27 mouse cellular contexts compared by ENCODE assay signal in genomic region chr6:95360084-95360483, GRCm38 (mm10). TPM values are rescaled to one million over a fixed set of nuclear protein-coding genes. Genes with fewer than 3 reads are reported as not detected.
A peak's percentile ranks its signal among the peaks of the same experiment; 100 is the strongest.
DNase-seq lines count a peak whose midpoint lies in the region; ATAC-seq and TF ChIP-seq lines count a peak whose summit lies in the region.
"Had no signal": no experiment of that assay in that cellular context is flagged by ENCODE, and none has a peak within 500 bp of the region (broad histone marks: within the 10 kb centered on the region; RNA-seq: fewer than 3 reads in every experiment).

No protein-coding gene starts in this region.

- H3K4me1 ChIP-seq in heart, embryonic 11.5 days (ENCODE audit: control insufficient read depth, insufficient read depth, low read length): no peaks in the 10 kb centered on the region
- H3K4me1 ChIP-seq in limb, embryonic 14.5 days (ENCODE audit: control insufficient read depth, insufficient read depth, low read length): peaks cover 4% of the 10 kb centered on the region; the same call in 1 of the 2 replicates
- H3K4me1 ChIP-seq in liver, embryonic 12.5 days: no peaks in the 10 kb centered on the region
- H3K4me1 ChIP-seq: embryonic facial prominence, embryonic 12.5 days; hindbrain, embryonic 13.5 days had no signal

- H3K4me3 ChIP-seq in heart, embryonic 11.5 days (ENCODE audit: low read depth, low read length): no peak overlapping the region
- no peak overlapping the region for H3K4me3 ChIP-seq in limb, embryonic 14.5 days (replicated peaks; ENCODE audit: low read length)
- no peak overlapping the region for H3K4me3 ChIP-seq in liver, embryonic 12.5 days
- H3K4me3 ChIP-seq: embryonic facial prominence, embryonic 12.5 days; hindbrain, embryonic 13.5 days had no signal

- WGBS in heart, embryonic 11.5 days (ENCODE audit: insufficient replicate concordance): 78% methylated on average over 5 of the region's 5 CpGs
- WGBS in limb, embryonic 14.5 days: 68% methylated on average over 5 of the region's 5 CpGs
- WGBS in liver, embryonic 12.5 days (ENCODE audit: insufficient replicate concordance): 73% methylated on average over 5 of the region's 5 CpGs

- H3K27me3 ChIP-seq in heart, embryonic 11.5 days (ENCODE audit: control insufficient read depth, insufficient read depth, low read length): no peaks in the 10 kb centered on the region
- no peaks in the 10 kb centered on the region for H3K27me3 ChIP-seq in limb, embryonic 14.5 days (ENCODE audit: control insufficient read depth, insufficient read depth, low read length)
- H3K27me3 ChIP-seq in liver, embryonic 12.5 days (replicated peaks): no peaks in the 10 kb centered on the region
- H3K27me3 ChIP-seq: embryonic facial prominence, embryonic 12.5 days; hindbrain, embryonic 13.5 days had no signal

- DNase-seq in heart, adult 11 months: peak; percentile 89
- peak; percentile 73 for DNase-seq in layer of hippocampus, adult 9-11 months
- no peak for DNase-seq in layer of hippocampus, postnatal 36 days
- DNase-seq in 3T3-L1 (ENCODE audit: low read depth, low spot score): peak; percentile 15
- DNase-seq in limb, embryonic 14.5 days (ENCODE audit: low spot score): peak; percentile 27
- DNase-seq: adrenal gland, postnatal 14 days; B cell, adult 2 months; cerebellum, adult 2 months; gastrocnemius, postnatal 25 days; lung, postnatal 14 days; thymus, postnatal 14 days had no signal

- H3K4me2 ChIP-seq in heart, embryonic 11.5 days: no peak overlapping the region
- H3K4me2 ChIP-seq in limb, embryonic 14.5 days (replicated peaks; ENCODE audit: low read depth, low read length, severe bottlenecking): no peak overlapping the region
- H3K4me2 ChIP-seq in liver, embryonic 12.5 days: no peak overlapping the region
- H3K4me2 ChIP-seq: embryonic facial prominence, embryonic 12.5 days; hindbrain, embryonic 13.5 days had no signal

- H3K9me3 ChIP-seq in heart, embryonic 11.5 days (replicated peaks; ENCODE audit: control insufficient read depth, low read length): no peaks in the 10 kb centered on the region
- H3K9me3 ChIP-seq in limb, embryonic 14.5 days (ENCODE audit: control insufficient read depth, low read length): no peaks in the 10 kb centered on the region
- no peaks in the 10 kb centered on the region for H3K9me3 ChIP-seq in liver, embryonic 12.5 days (replicated peaks)
- H3K9me3 ChIP-seq: embryonic facial prominence, embryonic 12.5 days; hindbrain, embryonic 13.5 days had no signal

- no peak overlapping the region for H3K9ac ChIP-seq in heart, embryonic 11.5 days (ENCODE audit: low read depth, low read length)
- H3K9ac ChIP-seq in limb, embryonic 14.5 days (ENCODE audit: low read depth, low read length, severe bottlenecking): no peak overlapping the region
- no peak overlapping the region for H3K9ac ChIP-seq in liver, embryonic 12.5 days
- H3K9ac ChIP-seq: embryonic facial prominence, embryonic 12.5 days; hindbrain, embryonic 13.5 days; liver, embryonic 14.5 days had no signal

- H3K36me3 ChIP-seq in heart, embryonic 11.5 days (ENCODE audit: control insufficient read depth, insufficient read depth, low read length): no peaks in the 10 kb centered on the region
- no peaks in the 10 kb centered on the region for H3K36me3 ChIP-seq in limb, embryonic 14.5 days (ENCODE audit: control insufficient read depth, insufficient read depth, low read length)
- H3K36me3 ChIP-seq in liver, embryonic 12.5 days: no peaks in the 10 kb centered on the region
- H3K36me3 ChIP-seq: embryonic facial prominence, embryonic 12.5 days; hindbrain, embryonic 13.5 days had no signal

- H3K27ac ChIP-seq in heart, embryonic 11.5 days (ENCODE audit: low read depth, low read length): no peak overlapping the region
- H3K27ac ChIP-seq in limb, embryonic 14.5 days (replicated peaks; ENCODE audit: low read depth, low read length): no peak overlapping the region
- H3K27ac ChIP-seq in liver, embryonic 12.5 days: no peak overlapping the region
- H3K27ac ChIP-seq: embryonic facial prominence, embryonic 12.5 days; hindbrain, embryonic 13.5 days; liver, embryonic 14.5 days; stomach, postnatal 0 days had no signal

- no peak for TF ChIP-seq POLR2A in limb, embryonic 14.5 days (IDR thresholded peaks at IDR 0.05; ENCODE audit: borderline replicate concordance, extremely low read depth, insufficient read depth, insufficient read length)

- ATAC-seq in heart, embryonic 11.5 days (replicated peaks; ENCODE audit: insufficient number of reproducible peaks, low FRiP score, low TSS enrichment): no peak
- ATAC-seq in limb, embryonic 14.5 days (ENCODE audit: low FRiP score, low read depth): peak; percentile 57; the same call in 1 of the 2 replicates
- ATAC-seq in liver, embryonic 12.5 days: no peak
- ATAC-seq: activated CD4-positive, CD25-positive, alpha-beta regulatory T cell, adult 4 months; Patski had no signal

RNA-seq across cellular contexts. Expression of gene Gm10234, which starts 38.2 kb away (rescaled TPM):
- polyA plus RNA-seq in heart, embryonic 11.5 days (2014; fragmentation: Nextera tagmentation; extraction: Ambion mirVana): not detected in 2 replicates
- not detected for total RNA-seq in layer of hippocampus, postnatal 36 days (2021)
- polyA plus RNA-seq in limb, embryonic 14.5 days (2012; rRNA removed): not detected in 2 replicates
- not detected in 2 replicates for polyA plus RNA-seq in limb, embryonic 14.5 days (2014; fragmentation: Nextera tagmentation; extraction: Ambion mirVana)
- not detected in 2 replicates for polyA plus RNA-seq in liver, embryonic 12.5 days (2016; fragmentation: Nextera tagmentation; extraction: Ambion mirVana)
- total RNA-seq: adrenal gland, postnatal 14 days; common myeloid progenitor, adult 5-6 weeks; gastrocnemius, postnatal 25 days; left cerebral cortex, postnatal 25 days; megakaryocyte-erythroid progenitor cell, adult 5-6 weeks; midbrain, postnatal 0 days had no signal
- polyA plus RNA-seq: activated CD4-positive, CD25-positive, alpha-beta regulatory T cell, adult 4 months; cerebellum, adult 2 months; embryonic facial prominence, embryonic 12.5 days; heart, embryonic 16.5 days; hindbrain, embryonic 13.5 days; intestine, embryonic 14.5 days; kidney, embryonic 14.5 days; large intestine, adult 2 months; liver, embryonic 14.5 days; midbrain, postnatal 0 days; Patski; stomach, postnatal 0 days had no signal

Comparison
In these comparisons a context has a peak if more than half of its experiments do, and no peak if none do; other contexts are left out.
1. DNase-seq: peak in heart, adult 11 months (single experiment), layer of hippocampus, adult 9-11 months (single experiment), 3T3-L1 (single experiment) and limb, embryonic 14.5 days (single experiment); none in layer of hippocampus, postnatal 36 days (0 of 2).